In genomic region chr2:160525301-160526205, GRCm38 (mm10) we compare ENCODE assay signal across 12 mouse cellular contexts.
DNase-seq lines count a peak whose midpoint lies in the region; ATAC-seq and TF ChIP-seq lines count a peak whose summit lies in the region.
"Had no signal": no experiment of that assay in that cellular context is flagged by ENCODE, and none has a peak within 500 bp of the region (broad histone marks: within the 10 kb centered on the region; RNA-seq: fewer than 3 reads in every experiment).

No protein-coding gene starts in this region.

- H3K27ac ChIP-seq in kidney, adult 2 months (ENCODE audit: insufficient read depth, low read depth, low read length): no peak overlapping the region
- no peak overlapping the region for H3K27ac ChIP-seq in heart, embryonic 14.5 days (replicated peaks in 1 of 2; ENCODE audit: control insufficient read depth in 1 of 2, insufficient read depth in 1 of 2, low read depth in 2 of 2, low read length in 2 of 2)
- H3K27ac ChIP-seq: embryonic facial prominence, embryonic 15.5 days; hindbrain, embryonic 15.5 days; liver, embryonic 13.5 days had no signal

- no peak for TF ChIP-seq CTCF in kidney, adult 2 months (conservative IDR thresholded peaks at IDR 0.05; ENCODE audit: insufficient read depth, insufficient read length, low read depth, low read length)

- no peaks in the 10 kb centered on the region for H3K36me3 ChIP-seq in kidney, adult 2 months (ENCODE audit: control insufficient read depth, insufficient read depth, low read length)
- H3K36me3 ChIP-seq in heart, embryonic 14.5 days (ENCODE audit: control insufficient read depth, insufficient read depth, low read length): no peaks in the 10 kb centered on the region
- H3K36me3 ChIP-seq: embryonic facial prominence, embryonic 15.5 days; hindbrain, embryonic 15.5 days; liver, embryonic 13.5 days had no signal

- no peaks in the 10 kb centered on the region for H3K9me3 ChIP-seq in heart, embryonic 14.5 days (ENCODE audit: control insufficient read depth, low read length)
- H3K9me3 ChIP-seq: embryonic facial prominence, embryonic 15.5 days; hindbrain, embryonic 15.5 days; liver, embryonic 13.5 days had no signal

- WGBS in kidney, adult 2 months: 80% methylated on average over 9 of the region's 9 CpGs
- 66% methylated on average over 9 of the region's 9 CpGs for WGBS in heart, embryonic 14.5 days

- H3K4me1 ChIP-seq in kidney, adult 2 months (ENCODE audit: control insufficient read depth, insufficient read depth, low read length): no peaks in the 10 kb centered on the region
- H3K4me1 ChIP-seq in heart, embryonic 14.5 days (ENCODE audit: control insufficient read depth in 2 of 2, insufficient read depth in 2 of 2, low read length in 2 of 2): peaks cover 4% of the 10 kb centered on the region in 2 experiments; a peak in 2 of 4 replicates
- H3K4me1 ChIP-seq: hindbrain, embryonic 15.5 days; liver, embryonic 13.5 days had no signal

- H3K27me3 ChIP-seq in kidney, adult 2 months (replicated peaks; ENCODE audit: control insufficient read depth, insufficient read depth, low read length): no peaks in the 10 kb centered on the region
- H3K27me3 ChIP-seq in heart, embryonic 14.5 days (ENCODE audit: control insufficient read depth, insufficient read depth, low read length): no peaks in the 10 kb centered on the region
- H3K27me3 ChIP-seq: embryonic facial prominence, embryonic 15.5 days; liver, embryonic 13.5 days had no signal

- no peak overlapping the region for H3K4me2 ChIP-seq in heart, embryonic 14.5 days (ENCODE audit: low read length)
- H3K4me2 ChIP-seq: embryonic facial prominence, embryonic 15.5 days; hindbrain, embryonic 15.5 days; liver, embryonic 13.5 days had no signal

- no peak overlapping the region for H3K4me3 ChIP-seq in kidney, adult 2 months (ENCODE audit: insufficient read depth, low read depth, low read length)
- H3K4me3 ChIP-seq in heart, embryonic 14.5 days (ENCODE audit: control insufficient read depth in 1 of 2, insufficient read depth in 1 of 2, low read depth in 1 of 2, low read length in 2 of 2): no peak overlapping the region
- H3K4me3 ChIP-seq: embryonic facial prominence, embryonic 15.5 days; hindbrain, embryonic 15.5 days; liver, embryonic 13.5 days; myocyte had no signal

- TF ChIP-seq POLR2A in kidney, adult 2 months (IDR thresholded peaks at IDR 0.05; ENCODE audit: low read depth, low read length): no peak

- peak; percentile 12 to 48 for DNase-seq in adrenal gland, adult (ENCODE audit: inconsistent age in 2 of 2, low spot score in 1 of 2)
- no peak for DNase-seq in adrenal gland, postnatal 25 days
- DNase-seq in kidney, adult 2 months: peak; percentile 12
- DNase-seq in kidney, postnatal 10 days: no peak
- DNase-seq in lung, postnatal 36 days: peak; percentile 27
- no peak for DNase-seq in layer of hippocampus, adult 9-10 months (ENCODE audit: low spot score)
- DNase-seq in testis, postnatal 14 days (ENCODE audit: low spot score): no peak
- DNase-seq: liver, embryonic 13.5 days had no signal

- no peak overlapping the region for H3K9ac ChIP-seq in heart, embryonic 14.5 days (ENCODE audit: low read length)
- H3K9ac ChIP-seq: embryonic facial prominence, embryonic 15.5 days; hindbrain, embryonic 15.5 days; liver, embryonic 13.5 days had no signal

- peak; percentile 51; the same call in 1 of the 2 replicates for ATAC-seq in heart, embryonic 14.5 days (ENCODE audit: insufficient number of reproducible peaks, insufficient read depth, low FRiP score, low read depth)

Comparison
In these comparisons a context has a peak if more than half of its experiments do, and no peak if none do; other contexts are left out.
1. DNase-seq: peak in adrenal gland, adult (2 of 2), kidney, adult 2 months (single experiment) and lung, postnatal 36 days (single experiment); none in adrenal gland, postnatal 25 days (single experiment), kidney, postnatal 10 days (single experiment), layer of hippocampus, adult 9-10 months (single experiment) and testis, postnatal 14 days (single experiment).